Mouse (Mus musculus): ENCODE data around the gene Ahcyl1.

DNA sequence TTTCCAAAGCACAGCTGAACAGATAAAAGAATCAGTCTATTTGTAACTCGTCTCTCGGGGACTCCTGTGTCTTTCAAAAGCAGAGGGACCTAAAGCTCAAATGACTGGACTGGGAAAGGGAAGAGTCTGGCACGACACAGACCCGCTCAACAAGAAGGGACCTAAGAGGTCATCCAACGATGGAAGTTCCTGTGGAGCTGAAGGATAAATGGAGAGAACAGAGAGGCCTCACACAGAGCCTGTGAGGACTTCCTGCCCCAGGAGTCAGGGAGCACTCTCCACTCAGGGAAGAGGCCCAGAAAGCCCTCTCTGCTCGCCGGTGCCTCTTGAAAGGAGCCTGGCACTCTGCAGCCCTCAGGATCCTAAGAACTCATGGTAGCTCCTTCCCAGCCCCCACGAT, 60.5 kb downstream of the Ahcyl1 start:
- TF ChIP-seq CTCF (IDR thresholded peaks at IDR 0.05; ENCODE audit: borderline replicate concordance, insufficient read depth, low read depth, low read length) (no peak), POLR2A (IDR thresholded peaks at IDR 0.05; ENCODE audit: borderline replicate concordance, insufficient read depth, low read length) (no peak)

Data from cerebellum, adult 2 months (tissue).